Mouse (Mus musculus) intestine, embryonic 15.5 days (tissue): ENCODE measurements around the gene Hmga2. TPM values are rescaled to one million over a fixed set of nuclear protein-coding genes. Genes with fewer than 3 reads are reported as not detected.
A peak's percentile ranks its signal among the peaks of the same experiment; 100 is the strongest.

Experiments
- ATAC-seq: fragments of 200-750 bp; cut with Nextera tagmentation; 2 replicates; pipeline ENCODE4 v1.8.0; 2017; ENCODE audit warnings: moderate TSS enrichment, moderate library complexity
- H3K27ac ChIP-seq: fragments of 300-500 bp; sonication (generic); 2 replicates; pipeline ENCODE4 v1.5.1; 2015; ENCODE audit warnings: mild to moderate bottlenecking, inconsistent platforms
- H3K27me3 ChIP-seq: fragments of 300-500 bp; sonication (generic); replicated peaks from 2 replicates; pipeline ENCODE4 v1.6.1; 2015; ENCODE audit warnings: inconsistent platforms
- H3K36me3 ChIP-seq: fragments of 300-500 bp; sonication (generic); 2 replicates; pipeline ENCODE4 v1.6.1; 2015; ENCODE audit warnings: inconsistent platforms
- H3K4me1 ChIP-seq: fragments of 300-500 bp; sonication (generic); replicated peaks from 2 replicates; pipeline ENCODE4 v1.6.1; 2015; ENCODE audit warnings: inconsistent platforms
- H3K4me2 ChIP-seq: fragments of 300-500 bp; sonication (generic); replicated peaks from 2 replicates; pipeline ENCODE4 v1.6.1; 2015; ENCODE audit warnings: mild to moderate bottlenecking, inconsistent platforms
- H3K4me3 ChIP-seq: fragments of 300-500 bp; sonication (generic); replicated peaks from 2 replicates; pipeline ENCODE4 v1.5.1; 2015; ENCODE audit warnings: inconsistent platforms
- H3K9ac ChIP-seq: fragments of 300-500 bp; sonication (generic); 2 replicates; pipeline ENCODE4 v1.6.1; 2015; ENCODE audit warnings: inconsistent platforms
- H3K9me3 ChIP-seq: fragments of 300-500 bp; sonication (generic); 2 replicates; pipeline ENCODE4 v1.6.1; 2016; ENCODE audit warnings: inconsistent platforms
- WGBS: fragments of 180-500 bp; shearing (Covaris S2); methylation state at CpG from one replicate; pipeline ENCODE4 v1.1.7; 2015; 5-methylcytosine and 5-hydroxymethylcytosine counted together
- polyA plus RNA-seq: library from polyadenylated mRNA; unstranded; fragments of >200 nt; fragmentation: Nextera tagmentation; extraction: Ambion mirVana; gene quantifications from 2 replicates; pipeline ENCODE4 v1.2.1, GENCODE M21; 2015

The Hmga2 gene
- polyA plus RNA-seq, 1 experiment from 2014 or later, result 41.2 TPM

GRCm38 (mm10) chr10:120402966-120403365, 73.3 kb downstream of the Hmga2 start:
- Histone ChIP-seq H3K4me3 (no peak overlapping the region), H3K9me3 (no peaks in the 10 kb centered on the region), H3K27ac (no peak overlapping the region), H3K36me3 (no peaks in the 10 kb centered on the region), H3K9ac (no peak overlapping the region), H3K4me1 (peaks cover 44% of the 10 kb centered on the region), H3K4me2 (no peak overlapping the region), H3K27me3 (no peaks in the 10 kb centered on the region)
- no peak for ATAC-seq
- 58% methylated on average over 5 of the region's 5 CpGs for WGBS

DNA sequence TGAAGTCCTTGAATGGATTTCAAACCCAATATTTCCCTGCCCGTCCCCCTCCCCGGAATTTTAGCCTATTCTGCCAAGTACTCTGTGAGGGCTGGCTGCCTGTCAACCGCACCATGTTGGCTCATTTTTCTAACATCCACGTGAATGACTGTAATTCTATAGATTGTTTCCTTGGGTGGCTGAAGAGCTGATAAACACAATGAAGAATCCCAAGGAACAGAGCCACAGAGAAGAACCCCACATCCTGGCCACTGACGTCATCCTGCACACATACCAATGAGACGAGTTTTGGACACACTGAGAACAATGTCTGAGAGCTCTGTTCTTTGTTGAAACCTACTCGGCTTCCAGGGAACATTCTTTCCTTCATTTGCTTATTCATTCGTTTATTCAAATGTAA, 74.5 kb downstream of the Hmga2 start:
- no peaks in the 10 kb centered on the region for H3K36me3 ChIP-seq
- no peak overlapping the region for H3K27ac ChIP-seq
- ATAC-seq, result no peak
- no peak overlapping the region for H3K4me3 ChIP-seq
- H3K27me3 ChIP-seq, result no peaks in the 10 kb centered on the region
- WGBS, result 50% methylated on average over 8 of the region's 8 CpGs
- no peak overlapping the region for H3K9ac ChIP-seq
- H3K4me2 ChIP-seq, result no peak overlapping the region
- no peaks in the 10 kb centered on the region for H3K9me3 ChIP-seq
- peaks cover 42% of the 10 kb centered on the region for H3K4me1 ChIP-seq

GRCm38 (mm10) chr10:120399846-120400510, 76.3 kb downstream of the Hmga2 start:
- peak overlapping the region; percentile 74 for H3K27ac ChIP-seq
- H3K4me3 ChIP-seq, result no peak overlapping the region
- peaks cover 42% of the 10 kb centered on the region for H3K4me1 ChIP-seq
- ATAC-seq, result peak; percentile 48
- no peaks in the 10 kb centered on the region for H3K27me3 ChIP-seq
- H3K9ac ChIP-seq, result no peak overlapping the region
- no peaks in the 10 kb centered on the region for H3K36me3 ChIP-seq
- WGBS, result 36% methylated on average over 9 of the region's 9 CpGs
- no peaks in the 10 kb centered on the region for H3K9me3 ChIP-seq
- H3K4me2 ChIP-seq, result peak overlapping the region; percentile 17; the same call in 1 of the 2 replicates

DNA sequence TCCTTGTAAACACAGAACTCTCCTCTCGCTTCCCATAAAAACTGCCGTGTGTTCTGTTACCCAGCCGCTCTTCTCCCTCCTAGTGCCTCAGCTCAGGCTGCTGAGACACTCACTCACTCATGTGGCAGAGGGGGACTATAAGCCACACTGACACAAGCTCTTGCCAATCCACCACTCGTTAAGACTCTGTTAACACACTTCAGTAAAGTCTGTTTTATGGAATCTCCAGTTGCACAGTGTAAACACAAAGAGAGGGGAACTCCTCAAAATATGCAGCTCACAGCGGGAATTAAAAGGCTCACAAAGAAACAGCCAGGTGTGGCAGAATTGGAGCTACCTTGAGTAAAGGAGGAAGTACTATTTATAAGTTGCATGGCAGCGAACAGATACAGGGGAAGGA, 77.5 kb downstream of the Hmga2 start:
- Histone ChIP-seq H3K9me3 (no peaks in the 10 kb centered on the region), H3K4me1 (peaks cover 47% of the 10 kb centered on the region), H3K27me3 (no peaks in the 10 kb centered on the region), H3K4me2 (0 out of 2 replicates have a peak overlapping the region, but pooled peaks have one; percentile 0), H3K36me3 (no peaks in the 10 kb centered on the region), H3K9ac (no peak overlapping the region), H3K4me3 (no peak overlapping the region), H3K27ac (peak overlapping the region; percentile 74)
- ATAC-seq, result peak; percentile 44
- WGBS, result 19% methylated on average over 6 of the region's 6 CpGs

- Histone ChIP-seq H3K36me3 (no peaks in the 10 kb centered on the region), H3K9me3 (no peaks in the 10 kb centered on the region), H3K9ac (no peak overlapping the region), H3K27me3 (no peaks in the 10 kb centered on the region), H3K4me1 (peaks cover 50% of the 10 kb centered on the region), H3K4me2 (no peak overlapping the region), H3K4me3 (no peak overlapping the region), H3K27ac (no peak overlapping the region)
- 81% methylated on average over 17 of the region's 17 CpGs for WGBS
- no peak for ATAC-seq
Observed at GRCm38 (mm10) chr10:120397211-120397631, 79.0 kb downstream of the Hmga2 start.

DNA sequence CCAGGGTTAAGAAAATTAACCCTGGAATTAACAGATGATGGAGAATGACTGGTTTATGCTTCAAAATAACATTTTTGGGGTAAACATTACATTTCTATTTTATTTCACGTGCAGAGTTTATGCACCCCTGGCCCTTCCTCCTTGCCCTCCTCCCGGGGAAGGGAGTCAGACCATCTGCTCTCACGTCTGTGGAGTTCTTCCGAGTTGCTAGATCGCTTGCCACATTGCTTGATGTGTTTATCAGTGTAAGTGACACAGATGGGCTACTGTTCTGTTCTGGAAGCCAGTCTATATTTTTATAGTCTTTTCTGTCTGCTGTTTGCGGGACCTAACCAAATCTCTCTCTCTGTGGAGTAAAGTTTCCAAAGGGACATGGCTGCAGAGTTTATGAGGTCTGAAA, 80.7 kb downstream of the Hmga2 start:
- Histone ChIP-seq H3K4me1 (peaks cover 52% of the 10 kb centered on the region), H3K27ac (no peak overlapping the region), H3K36me3 (no peaks in the 10 kb centered on the region), H3K9ac (no peak overlapping the region), H3K27me3 (no peaks in the 10 kb centered on the region), H3K9me3 (no peaks in the 10 kb centered on the region), H3K4me2 (no peak overlapping the region), H3K4me3 (no peak overlapping the region)
- WGBS, result 50% methylated on average over 6 of the region's 6 CpGs
- no peak for ATAC-seq

- H3K4me2 ChIP-seq, result no peak overlapping the region
- H3K9me3 ChIP-seq, result no peaks in the 10 kb centered on the region
Observed at GRCm38 (mm10) chr10:120394740-120395139, 81.5 kb downstream of the Hmga2 start.

GRCm38 (mm10) chr10:120391971-120392716, 84.1 kb downstream of the Hmga2 start:
- no peak overlapping the region for H3K9ac ChIP-seq
- H3K27me3 ChIP-seq, result no peaks in the 10 kb centered on the region
- H3K4me1 ChIP-seq, result peaks cover 49% of the 10 kb centered on the region
- no peak overlapping the region for H3K4me3 ChIP-seq
- no peaks in the 10 kb centered on the region for H3K9me3 ChIP-seq
- 26% methylated on average over 14 of the region's 14 CpGs for WGBS
- H3K36me3 ChIP-seq, result no peaks in the 10 kb centered on the region
- peak overlapping the region; percentile 90 for H3K27ac ChIP-seq
- ATAC-seq, result peak; percentile 42
- peak overlapping the region; percentile 57 for H3K4me2 ChIP-seq

More at GRCm38 (mm10) chr10:120394740-120395139, 81.5 kb downstream of the Hmga2 start:
- 72% methylated on average over 9 of the region's 9 CpGs for WGBS
- Histone ChIP-seq H3K27me3 (no peaks in the 10 kb centered on the region), H3K4me1 (peaks cover 50% of the 10 kb centered on the region), H3K27ac (no peak overlapping the region), H3K4me3 (no peak overlapping the region), H3K9ac (no peak overlapping the region), H3K36me3 (no peaks in the 10 kb centered on the region)
- no peak for ATAC-seq

DNA sequence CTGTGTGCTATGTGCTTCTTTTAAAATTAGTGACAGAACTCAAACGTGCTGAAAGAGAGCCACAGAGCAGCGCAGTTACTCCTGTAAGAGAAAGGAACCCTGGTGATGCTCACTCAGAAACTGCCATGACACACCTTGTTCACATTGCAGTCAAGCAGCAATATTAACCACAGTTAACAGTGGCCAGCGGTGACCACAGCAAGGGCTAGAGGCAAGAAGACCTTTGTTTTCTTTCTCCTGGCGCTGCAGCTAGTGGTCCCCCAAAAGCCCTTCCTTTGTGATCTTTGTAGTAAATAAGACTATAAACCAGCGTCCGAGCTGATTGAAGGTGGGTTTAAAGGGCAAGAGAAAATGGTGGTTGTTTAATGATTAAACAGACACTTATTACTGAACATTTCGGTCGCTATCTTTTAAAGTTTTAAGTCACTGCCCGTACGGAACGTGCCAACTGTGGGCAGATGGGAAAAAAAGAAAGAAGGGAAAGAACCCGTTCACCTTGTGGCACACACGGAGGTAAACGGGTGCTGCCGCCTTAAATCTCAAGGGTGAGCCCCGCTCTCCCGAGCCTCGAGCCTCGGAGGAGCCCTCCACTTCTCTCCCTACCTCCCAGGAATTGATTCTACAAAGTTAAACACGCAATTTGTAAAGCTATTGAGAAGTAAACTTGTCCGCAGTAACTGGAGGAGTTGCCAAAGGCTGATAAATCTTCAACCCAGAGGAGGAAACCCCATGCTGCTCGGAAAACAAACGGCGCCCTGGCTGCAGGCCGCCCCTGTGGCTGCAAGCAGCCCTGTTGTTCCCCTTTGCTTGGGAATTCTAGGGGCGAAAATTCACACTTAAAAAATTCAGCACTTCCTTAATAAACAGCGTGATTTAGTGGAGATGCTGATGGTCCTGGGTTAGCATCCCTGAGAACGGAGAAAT, 85.1 kb downstream of the Hmga2 start:
- H3K36me3 ChIP-seq, result no peaks in the 10 kb centered on the region
- H3K4me3 ChIP-seq, result peak overlapping the region; percentile 16; the same call in 1 of the 2 replicates
- no peaks in the 10 kb centered on the region for H3K27me3 ChIP-seq
- H3K4me1 ChIP-seq, result peaks cover 46% of the 10 kb centered on the region
- no peaks in the 10 kb centered on the region for H3K9me3 ChIP-seq
- H3K4me2 ChIP-seq, result peak overlapping the region; percentile 57
- peak overlapping the region; percentile 10; the same call in 1 of the 2 replicates for H3K9ac ChIP-seq
- ATAC-seq, result peak; percentile 71
- H3K27ac ChIP-seq, result peak overlapping the region; percentile 90
- WGBS, result 13% methylated on average over 28 of the region's 28 CpGs

- H3K9ac ChIP-seq, result no peak overlapping the region
- peaks cover 57% of the 10 kb centered on the region for H3K4me1 ChIP-seq
- ATAC-seq, result no peak
- H3K9me3 ChIP-seq, result no peaks in the 10 kb centered on the region
- H3K27ac ChIP-seq, result no peak overlapping the region
- H3K4me2 ChIP-seq, result no peak overlapping the region
- 47% methylated on average over 6 of the region's 6 CpGs for WGBS
- H3K4me3 ChIP-seq, result no peak overlapping the region
- H3K36me3 ChIP-seq, result no peaks in the 10 kb centered on the region
- no peaks in the 10 kb centered on the region for H3K27me3 ChIP-seq
Observed at GRCm38 (mm10) chr10:120389707-120390106, 86.6 kb downstream of the Hmga2 start.

GRCm38 (mm10) chr10:120388966-120389365, 87.3 kb downstream of the Hmga2 start:
- no peak for ATAC-seq
- H3K4me2 ChIP-seq, result no peak overlapping the region
- no peaks in the 10 kb centered on the region for H3K9me3 ChIP-seq
- no peak overlapping the region for H3K9ac ChIP-seq
- H3K27ac ChIP-seq, result 0 out of 2 replicates have a peak overlapping the region, but pooled peaks have one; percentile 70
- no peaks in the 10 kb centered on the region for H3K36me3 ChIP-seq
- 37% methylated on average over 10 of the region's 10 CpGs for WGBS
- peaks cover 59% of the 10 kb centered on the region for H3K4me1 ChIP-seq
- H3K27me3 ChIP-seq, result no peaks in the 10 kb centered on the region
- H3K4me3 ChIP-seq, result no peak overlapping the region

DNA sequence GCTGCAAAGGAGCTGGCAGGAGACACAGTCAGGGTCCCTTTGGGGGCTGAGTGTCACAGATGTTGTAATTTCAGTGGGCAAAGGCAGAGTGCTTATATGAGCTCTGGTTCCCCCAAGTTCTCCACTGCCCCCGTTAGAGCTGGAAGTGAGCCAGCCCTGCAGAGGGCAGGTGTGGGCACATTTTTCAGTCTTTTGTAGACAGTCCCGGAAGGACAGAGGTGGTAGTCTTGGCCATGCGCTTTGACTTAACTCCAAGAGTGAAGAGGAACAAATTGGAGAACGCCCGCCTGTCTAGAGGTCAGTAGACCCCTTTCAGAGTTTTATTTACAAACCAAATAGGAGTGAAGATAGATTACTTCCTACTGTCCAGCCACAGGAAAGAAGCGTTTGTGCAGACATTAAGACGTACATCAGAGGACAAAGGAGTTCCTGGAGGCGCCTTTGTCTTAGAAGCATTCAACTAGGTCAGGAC, 87.8 kb downstream of the Hmga2 start:
- Histone ChIP-seq H3K9me3 (no peaks in the 10 kb centered on the region), H3K27ac (peak overlapping the region; percentile 70), H3K9ac (no peak overlapping the region), H3K4me3 (no peak overlapping the region), H3K36me3 (0 out of 2 replicates have a peak, but pooled peaks cover 2% of the 10 kb centered on the region), H3K4me1 (peaks cover 61% of the 10 kb centered on the region), H3K4me2 (no peak overlapping the region), H3K27me3 (no peaks in the 10 kb centered on the region)
- no peak for ATAC-seq
- WGBS, result 32% methylated on average over 8 of the region's 8 CpGs
